8 mouse cellular contexts compared by ENCODE assay signal in genomic region chr13:34873801-34874681, GRCm38 (mm10). TPM values are rescaled to one million over a fixed set of nuclear protein-coding genes. Genes with fewer than 3 reads are reported as not detected.
DNase-seq lines count a peak whose midpoint lies in the region; ATAC-seq and TF ChIP-seq lines count a peak whose summit lies in the region.

No protein-coding gene starts in this region.

- DNase-seq in c-Kit-positive CD71-positive TER-119-positive erythroid progenitor cells, embryonic 14.5 days (ENCODE audit: low spot score) = peak; percentile 94
- peak; percentile 97 for DNase-seq in heart, postnatal 0 days (ENCODE audit: low spot score)
- peak; percentile 94 to 97 for DNase-seq in kidney, postnatal 4 days

- TF ChIP-seq EP300 in heart, postnatal 0 days (IDR thresholded peaks at IDR 0.05; ENCODE audit: low read depth) = no peak

- peak overlapping the region; percentile 95 for H3K4me3 ChIP-seq in E14TG2a.4 (replicated peaks; ENCODE audit: low read length)
- H3K4me3 ChIP-seq in forebrain, embryonic 12.5 days (replicated peaks) = peak overlapping the region; percentile 97
- H3K4me3 ChIP-seq in heart, postnatal 0 days (ENCODE audit: low read depth, low read length) = peak overlapping the region; percentile 81
- H3K4me3 ChIP-seq in liver, embryonic 16.5 days (ENCODE audit: low read depth, low read length) = peak overlapping the region; percentile 98
- H3K4me3 ChIP-seq in neural tube, embryonic 13.5 days = peak overlapping the region; percentile 80
- H3K4me3 ChIP-seq in testis, adult 2 months (ENCODE audit: control insufficient read depth, low read depth, low read length) = peak overlapping the region; percentile 96

- H3K9me3 ChIP-seq in E14TG2a.4 (ENCODE audit: low read length) = no peaks in the 10 kb centered on the region
- H3K9me3 ChIP-seq in forebrain, embryonic 12.5 days = no peaks in the 10 kb centered on the region
- H3K9me3 ChIP-seq in heart, postnatal 0 days (replicated peaks; ENCODE audit: control insufficient read depth, low read length) = no peaks in the 10 kb centered on the region
- no peaks in the 10 kb centered on the region for H3K9me3 ChIP-seq in liver, embryonic 16.5 days (replicated peaks; ENCODE audit: control insufficient read depth, low read length)
- no peaks in the 10 kb centered on the region for H3K9me3 ChIP-seq in neural tube, embryonic 13.5 days

- H3K9ac ChIP-seq in forebrain, embryonic 12.5 days = peak overlapping the region; percentile 69
- peak overlapping the region; percentile 83 for H3K9ac ChIP-seq in heart, postnatal 0 days (replicated peaks; ENCODE audit: low read depth, low read length)
- peak overlapping the region; percentile 95 for H3K9ac ChIP-seq in liver, embryonic 16.5 days (ENCODE audit: low read depth, low read length)
- H3K9ac ChIP-seq in neural tube, embryonic 13.5 days = peak overlapping the region; percentile 92

- peak; percentile 89 for TF ChIP-seq POLR2A in testis, adult 2 months (IDR thresholded peaks at IDR 0.05; ENCODE audit: control insufficient read depth, low read depth, low read length)

- peak overlapping the region; percentile 98 for H3K27ac ChIP-seq in forebrain, embryonic 12.5 days
- peak overlapping the region; percentile 97 for H3K27ac ChIP-seq in heart, postnatal 0 days (ENCODE audit: low read depth)
- peak overlapping the region; percentile 99 for H3K27ac ChIP-seq in liver, embryonic 16.5 days (ENCODE audit: low read length)
- H3K27ac ChIP-seq in neural tube, embryonic 13.5 days (replicated peaks) = peak overlapping the region; percentile 96
- H3K27ac ChIP-seq in testis, adult 2 months (ENCODE audit: control insufficient read depth, insufficient read depth, low read depth, low read length) = peak overlapping the region; percentile 91

- peaks cover 36% of the 10 kb centered on the region for H3K4me1 ChIP-seq in E14TG2a.4 (replicated peaks; ENCODE audit: low read depth, low read length)
- peaks cover 25% of the 10 kb centered on the region for H3K4me1 ChIP-seq in forebrain, embryonic 12.5 days
- H3K4me1 ChIP-seq in heart, postnatal 0 days (ENCODE audit: control insufficient read depth, insufficient read depth) = peaks cover 16% of the 10 kb centered on the region
- peaks cover 22% of the 10 kb centered on the region for H3K4me1 ChIP-seq in liver, embryonic 16.5 days (ENCODE audit: control insufficient read depth, low read depth, low read length)
- H3K4me1 ChIP-seq in neural tube, embryonic 13.5 days (replicated peaks) = peaks cover 28% of the 10 kb centered on the region
- H3K4me1 ChIP-seq in testis, adult 2 months (ENCODE audit: control insufficient read depth, insufficient read depth, low read length) = peaks cover 2% of the 10 kb centered on the region; the same call in 1 of the 2 replicates

- no peaks in the 10 kb centered on the region; the same call in 1 of the 2 replicates for H3K27me3 ChIP-seq in E14TG2a.4 (ENCODE audit: insufficient read depth, low read length)
- H3K27me3 ChIP-seq in forebrain, embryonic 12.5 days = no peaks in the 10 kb centered on the region
- no peaks in the 10 kb centered on the region for H3K27me3 ChIP-seq in heart, postnatal 0 days (ENCODE audit: control insufficient read depth, insufficient read depth, low read length)
- H3K27me3 ChIP-seq in liver, embryonic 16.5 days (ENCODE audit: control insufficient read depth, insufficient read depth, low read depth, low read length) = no peaks in the 10 kb centered on the region
- no peaks in the 10 kb centered on the region for H3K27me3 ChIP-seq in neural tube, embryonic 13.5 days
- H3K27me3 ChIP-seq in testis, adult 2 months (ENCODE audit: control insufficient read depth, insufficient read depth, low read length) = no peaks in the 10 kb centered on the region

- peak; percentile 91 for ATAC-seq in forebrain, embryonic 12.5 days (ENCODE audit: low FRiP score)
- ATAC-seq in heart, postnatal 0 days (ENCODE audit: insufficient read depth, low read depth) = peak; percentile 86
- peak; percentile 91 for ATAC-seq in liver, embryonic 16.5 days (ENCODE audit: low read depth)
- peak; percentile 90 for ATAC-seq in neural tube, embryonic 13.5 days (ENCODE audit: low read depth)

- H3K36me3 ChIP-seq in E14TG2a.4 (ENCODE audit: insufficient read depth, low read length) = peaks cover 2% of the 10 kb centered on the region
- H3K36me3 ChIP-seq in forebrain, embryonic 12.5 days (replicated peaks) = 0 out of 2 replicates have a peak, but pooled peaks cover 2% of the 10 kb centered on the region
- no peaks in the 10 kb centered on the region for H3K36me3 ChIP-seq in heart, postnatal 0 days (replicated peaks; ENCODE audit: control insufficient read depth, insufficient read depth, low read length)
- no peaks in the 10 kb centered on the region for H3K36me3 ChIP-seq in liver, embryonic 16.5 days (ENCODE audit: control insufficient read depth, insufficient read depth)
- no peaks in the 10 kb centered on the region for H3K36me3 ChIP-seq in neural tube, embryonic 13.5 days
- H3K36me3 ChIP-seq in testis, adult 2 months (ENCODE audit: control insufficient read depth, insufficient read depth, low read length) = no peaks in the 10 kb centered on the region

- H3K4me2 ChIP-seq in forebrain, embryonic 12.5 days = peak overlapping the region; percentile 76
- H3K4me2 ChIP-seq in heart, postnatal 0 days (ENCODE audit: low read depth, low read length) = peak overlapping the region; percentile 72
- peak overlapping the region; percentile 91 for H3K4me2 ChIP-seq in liver, embryonic 16.5 days (ENCODE audit: low read depth, low read length)
- H3K4me2 ChIP-seq in neural tube, embryonic 13.5 days = peak overlapping the region; percentile 86

- no peak for TF ChIP-seq CTCF in E14TG2a.4 (conservative IDR thresholded peaks at IDR 0.05; ENCODE audit: low read length)
- no peak for TF ChIP-seq CTCF in heart, postnatal 0 days (IDR thresholded peaks at IDR 0.05; ENCODE audit: low read depth)
- TF ChIP-seq CTCF in testis, adult 2 months (IDR thresholded peaks at IDR 0.05; ENCODE audit: control insufficient read depth, insufficient read depth, insufficient replicate concordance, low read depth, low read length) = no peak

- 3% methylated on average over 45 of the region's 45 CpGs for WGBS in forebrain, embryonic 12.5 days
- 4% methylated on average over 45 of the region's 45 CpGs for WGBS in heart, postnatal 0 days
- 4% methylated on average over 45 of the region's 45 CpGs for WGBS in liver, embryonic 16.5 days (ENCODE audit: insufficient replicate concordance)
- 1% methylated on average over 45 of the region's 45 CpGs for WGBS in neural tube, embryonic 13.5 days

RNA-seq across cellular contexts. Expression of gene Prpf4b, which starts 1.1 kb away (rescaled TPM):
- polyA plus RNA-seq in forebrain, embryonic 12.5 days (2016; fragmentation: Nextera tagmentation; extraction: Ambion mirVana) = 104 and 108 TPM in 2 replicates
- 16.7 and 22.9 TPM in 2 replicates for total RNA-seq in heart, postnatal 0 days (2014; rRNA removed; ENCODE audit: low replicate concordance)
- polyA plus RNA-seq in heart, postnatal 0 days (2015; fragmentation: Nextera tagmentation; extraction: Ambion mirVana) = 32.8 and 37.4 TPM in 2 replicates
- polyA plus RNA-seq in liver, embryonic 16.5 days (2015; fragmentation: Nextera tagmentation; extraction: Ambion mirVana) = 29.1 and 34.4 TPM in 2 replicates
- 59.9 and 67.4 TPM in 2 replicates for polyA plus RNA-seq in neural tube, embryonic 13.5 days (2015; fragmentation: Nextera tagmentation; extraction: Ambion mirVana)
- polyA plus RNA-seq in testis, adult 2 months (2012; rRNA removed) = 9.4 and 10.6 TPM in 2 replicates

RNA-seq across cellular contexts. Expression of gene Fam217a, which starts 50.1 kb away (rescaled TPM):
- polyA plus RNA-seq in forebrain, embryonic 12.5 days (2016; fragmentation: Nextera tagmentation; extraction: Ambion mirVana) = 0.68 and 0.96 TPM in 2 replicates
- 0.15 TPM in 1 of 2 replicates, not detected in the other for total RNA-seq in heart, postnatal 0 days (2014; rRNA removed; ENCODE audit: low replicate concordance)
- 0.99 and 1.9 TPM in 2 replicates for polyA plus RNA-seq in heart, postnatal 0 days (2015; fragmentation: Nextera tagmentation; extraction: Ambion mirVana)
- polyA plus RNA-seq in liver, embryonic 16.5 days (2015; fragmentation: Nextera tagmentation; extraction: Ambion mirVana) = 0.16 and 0.18 TPM in 2 replicates
- polyA plus RNA-seq in neural tube, embryonic 13.5 days (2015; fragmentation: Nextera tagmentation; extraction: Ambion mirVana) = 0.61 and 0.75 TPM in 2 replicates
- polyA plus RNA-seq in testis, adult 2 months (2012; rRNA removed) = 119 and 125 TPM in 2 replicates

RNA-seq across cellular contexts. Expression of gene 4933417A18Rik, which starts 50.2 kb away (rescaled TPM):
- not detected in 2 replicates for polyA plus RNA-seq in forebrain, embryonic 12.5 days (2016; fragmentation: Nextera tagmentation; extraction: Ambion mirVana)
- total RNA-seq in heart, postnatal 0 days (2014; rRNA removed; ENCODE audit: low replicate concordance) = not detected in 2 replicates
- not detected in 2 replicates for polyA plus RNA-seq in heart, postnatal 0 days (2015; fragmentation: Nextera tagmentation; extraction: Ambion mirVana)
- not detected in 2 replicates for polyA plus RNA-seq in liver, embryonic 16.5 days (2015; fragmentation: Nextera tagmentation; extraction: Ambion mirVana)
- not detected in 2 replicates for polyA plus RNA-seq in neural tube, embryonic 13.5 days (2015; fragmentation: Nextera tagmentation; extraction: Ambion mirVana)
- 68.0 and 84.4 TPM in 2 replicates for polyA plus RNA-seq in testis, adult 2 months (2012; rRNA removed)

Comparison
In these comparisons a context has a peak if more than half of its experiments do, and no peak if none do; other contexts are left out.
1. Peak in every context shown above with its lines: DNase-seq, ATAC-seq, H3K4me3 ChIP-seq and H3K27ac ChIP-seq.
2. RNA of gene Fam217a, which starts 50.1 kb away (polyA plus RNA-seq): 119 to 125 TPM in testis, adult 2 months; 0.99 to 1.9 TPM in heart, postnatal 0 days, 0.68 to 0.96 TPM in forebrain, embryonic 12.5 days, 0.61 to 0.75 TPM in neural tube, embryonic 13.5 days and 0.16 to 0.18 TPM in liver, embryonic 16.5 days; every median in the first group is over 10 times any median in the second.
3. RNA of gene 4933417A18Rik, which starts 50.2 kb away (polyA plus RNA-seq): 68.0 to 84.4 TPM in testis, adult 2 months; not detected in forebrain, embryonic 12.5 days, not detected in heart, postnatal 0 days, not detected in liver, embryonic 16.5 days and not detected in neural tube, embryonic 13.5 days; every median in the first group is over 10 times any median in the second.